Mouse (Mus musculus) CD4-positive naive resting alpha-beta T cell, adult 57 days (primary cell): ENCODE results near the gene Vmn2r80. TPM values are rescaled to one million over a fixed set of nuclear protein-coding genes. Genes with fewer than 3 reads are reported as not detected.

ENCODE experiments used
- total RNA-seq: library from RNA; stranded (reverse); gene quantifications from one replicate; pipeline ENCODE4 v1.2.4, GENCODE M21; 2023

Vmn2r80 gene
- not detected for total RNA-seq

DNA sequence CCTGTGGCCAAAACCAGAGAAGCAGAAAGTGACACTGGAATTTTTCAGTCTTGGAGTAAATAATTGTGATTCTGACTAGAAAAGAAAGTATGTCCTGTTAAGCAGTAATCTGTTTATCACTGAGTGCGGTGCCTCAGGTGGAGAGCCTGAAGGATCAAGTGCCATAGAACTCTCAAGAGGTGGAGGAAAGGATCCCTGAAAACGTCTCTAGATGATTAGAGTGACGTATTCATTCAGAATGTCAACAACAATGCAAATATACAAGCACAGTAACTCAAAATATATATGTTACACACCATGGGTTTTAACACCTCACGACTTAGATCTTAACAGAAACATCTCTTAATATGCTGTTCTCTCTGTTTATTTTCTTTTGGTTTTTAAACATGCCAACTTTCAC is at the start of gene Vmn2r80:
Vmn2r80 (plus strand) TSS at position 301 of the 400 bp plus-strand sequence.

Other genes starting within 250 kb of the Vmn2r80 start
- not detected for gene Olfr1354, start 235.6 kb upstream of the Vmn2r80 start, total RNA-seq
- gene Olfr8, start 198.1 kb upstream of the Vmn2r80 start, total RNA-seq = not detected
- not detected for gene Olfr1353, start 185.5 kb upstream of the Vmn2r80 start, total RNA-seq
- not detected for gene Olfr1352, start 167.7 kb upstream of the Vmn2r80 start, total RNA-seq
- not detected for gene Olfr1351, start 136.3 kb upstream of the Vmn2r80 start, total RNA-seq
- gene Olfr57, start 120.0 kb upstream of the Vmn2r80 start, total RNA-seq = not detected
- 16.2 TPM for gene 2610008E11Rik, start 51.2 kb upstream of the Vmn2r80 start, total RNA-seq
- gene Vmn2r81, start 98.9 kb downstream of the Vmn2r80 start, total RNA-seq = not detected
- not detected for gene Vmn2r82, start 207.8 kb downstream of the Vmn2r80 start, total RNA-seq